Mouse (Mus musculus) olfactory bulb, adult 2 months (tissue): Measurements from ENCODE around the gene Troap.

Experiments used
- CTCF ChIP-seq: fragments of 200-500 bp; IDR thresholded peaks from 2 replicates; pipeline ENCODE4 v1.5.1; 2012; ENCODE audit warnings: low read depth, mild to moderate bottlenecking, low read length, moderate library complexity; ENCODE audit not compliant: insufficient read depth
- POLR2A ChIP-seq: fragments of 200-500 bp; IDR thresholded peaks from 2 replicates; pipeline ENCODE4 v1.6.1; 2012; ENCODE audit warnings: mild to moderate bottlenecking, low read depth, low read length, moderate library complexity; ENCODE audit not compliant: insufficient read depth

- TF ChIP-seq CTCF (no peak), POLR2A (no peak)
Observed at GRCm38 (mm10) chr15:99028874-99029458, 45.4 kb upstream of the Troap start.
